Mouse (Mus musculus) neural tube, embryonic 13.5 days (tissue): ENCODE data around the gene Tnfsf15. TPM values are rescaled to one million over a fixed set of nuclear protein-coding genes. Genes with fewer than 3 reads are reported as not detected.

Experiments
- ATAC-seq: fragments of 200-750 bp; cut with Nextera tagmentation; 2 replicates; pipeline ENCODE4 v1.8.0; 2017; ENCODE audit warnings: low read depth, mild to moderate bottlenecking, moderate TSS enrichment, moderate library complexity
- H3K27ac ChIP-seq: fragments of 300-500 bp; sonication (generic); replicated peaks from 2 replicates; pipeline ENCODE4 v1.5.1; 2015; ENCODE audit warnings: moderate library complexity, mild to moderate bottlenecking, inconsistent platforms
- H3K27me3 ChIP-seq: fragments of 300-500 bp; sonication (generic); 2 replicates; pipeline ENCODE4 v1.6.1; 2015; ENCODE audit warnings: mild to moderate bottlenecking, inconsistent platforms
- H3K36me3 ChIP-seq: fragments of 300-500 bp; sonication (generic); 2 replicates; pipeline ENCODE4 v1.6.1; 2015; ENCODE audit warnings: mild to moderate bottlenecking, inconsistent platforms
- H3K4me1 ChIP-seq: fragments of 300-500 bp; sonication (generic); replicated peaks from 2 replicates; pipeline ENCODE4 v1.6.1; 2015; ENCODE audit warnings: inconsistent platforms
- H3K4me2 ChIP-seq: fragments of 300-500 bp; sonication (generic); 2 replicates; pipeline ENCODE4 v1.6.1; 2015; ENCODE audit warnings: inconsistent platforms, mild to moderate bottlenecking, moderate library complexity
- H3K4me3 ChIP-seq: fragments of 300-500 bp; sonication (generic); 2 replicates; pipeline ENCODE4 v1.5.1; 2015; ENCODE audit warnings: mild to moderate bottlenecking, inconsistent platforms
- H3K9ac ChIP-seq: fragments of 300-500 bp; sonication (generic); 2 replicates; pipeline ENCODE4 v1.6.1; 2015; ENCODE audit warnings: moderate library complexity, mild to moderate bottlenecking, inconsistent platforms
- H3K9me3 ChIP-seq: fragments of 300-500 bp; sonication (generic); 2 replicates; pipeline ENCODE4 v1.6.1; 2016; ENCODE audit warnings: inconsistent platforms
- WGBS: fragments of 180-500 bp; shearing (Covaris S2); methylation state at CpG from one replicate; pipeline ENCODE4 v1.1.7; 2015; 5-methylcytosine and 5-hydroxymethylcytosine counted together
- polyA plus RNA-seq: library from polyadenylated mRNA; unstranded; fragments of >200 nt; fragmentation: Nextera tagmentation; extraction: Ambion mirVana; gene quantifications from 2 replicates; pipeline ENCODE4 v1.2.1, GENCODE M21; 2015

The Tnfsf15 gene
- polyA plus RNA-seq, 1 experiment from 2014 or later, result not detected

DNA sequence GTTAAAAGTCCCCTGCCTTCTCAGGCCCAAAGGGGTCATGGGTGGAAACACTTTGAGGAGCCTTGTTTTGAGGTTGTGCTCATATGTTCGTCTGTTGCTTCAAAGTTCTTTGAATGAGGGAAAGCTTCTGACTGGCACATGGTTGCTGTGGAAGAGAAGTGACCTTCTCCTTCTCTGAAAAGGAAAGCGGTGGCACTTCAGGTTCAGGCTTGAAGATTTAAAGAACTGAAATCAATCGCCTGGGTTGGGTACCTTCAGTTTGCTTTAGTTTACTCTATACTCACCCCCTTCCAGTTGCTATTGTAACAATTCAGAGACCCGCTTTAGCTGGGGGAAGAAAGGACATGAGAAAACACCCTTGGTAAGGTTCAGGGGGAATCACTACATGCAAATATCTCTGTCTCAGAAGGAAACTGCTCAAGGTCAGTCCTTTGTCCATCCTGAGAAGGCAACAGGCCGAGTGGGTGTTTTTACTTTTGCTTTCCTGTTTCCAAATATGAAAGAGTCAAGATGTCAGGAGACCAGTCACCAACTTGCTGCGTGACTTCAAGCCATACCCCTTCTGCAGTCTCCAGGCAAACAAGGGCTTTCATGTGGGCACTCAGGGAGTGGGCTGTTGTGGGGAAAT is 12.7 kb upstream of the Tnfsf15 start:
- WGBS, result 83% methylated on average over 6 of the region's 6 CpGs
- no peak overlapping the region for H3K9ac ChIP-seq
- no peaks in the 10 kb centered on the region for H3K4me1 ChIP-seq
- H3K36me3 ChIP-seq, result no peaks in the 10 kb centered on the region
- H3K27ac ChIP-seq, result no peak overlapping the region
- H3K9me3 ChIP-seq, result no peaks in the 10 kb centered on the region
- no peak overlapping the region for H3K4me3 ChIP-seq
- no peaks in the 10 kb centered on the region for H3K27me3 ChIP-seq
- ATAC-seq, result no peak
- no peak overlapping the region for H3K4me2 ChIP-seq

DNA sequence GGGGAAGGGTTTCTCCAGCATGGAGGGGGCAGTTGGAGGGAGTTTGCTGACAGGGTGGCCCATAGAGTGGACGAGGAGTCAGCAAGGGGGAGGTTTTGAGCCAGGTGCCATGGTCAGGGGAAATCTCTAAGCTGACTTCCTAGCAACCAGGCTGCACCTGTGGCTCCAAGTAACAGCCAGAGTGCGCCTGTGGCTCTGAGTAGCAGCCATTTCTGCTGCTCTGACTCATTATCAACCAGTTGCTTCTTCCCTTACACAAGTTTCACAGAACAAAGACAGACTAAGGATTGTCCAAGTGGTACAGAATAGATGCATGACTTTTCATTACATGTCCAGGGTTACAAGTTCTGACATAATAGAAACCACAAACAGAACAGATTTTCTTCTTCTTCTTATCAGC is 11.2 kb upstream of the Tnfsf15 start:
- no peaks in the 10 kb centered on the region for H3K4me1 ChIP-seq
- 77% methylated on average over 2 of the region's 2 CpGs for WGBS
- no peak overlapping the region for H3K4me3 ChIP-seq
- H3K9ac ChIP-seq, result no peak overlapping the region
- no peak for ATAC-seq
- H3K9me3 ChIP-seq, result no peaks in the 10 kb centered on the region
- H3K4me2 ChIP-seq, result no peak overlapping the region
- no peak overlapping the region for H3K27ac ChIP-seq
- H3K27me3 ChIP-seq, result no peaks in the 10 kb centered on the region
- no peaks in the 10 kb centered on the region for H3K36me3 ChIP-seq

DNA sequence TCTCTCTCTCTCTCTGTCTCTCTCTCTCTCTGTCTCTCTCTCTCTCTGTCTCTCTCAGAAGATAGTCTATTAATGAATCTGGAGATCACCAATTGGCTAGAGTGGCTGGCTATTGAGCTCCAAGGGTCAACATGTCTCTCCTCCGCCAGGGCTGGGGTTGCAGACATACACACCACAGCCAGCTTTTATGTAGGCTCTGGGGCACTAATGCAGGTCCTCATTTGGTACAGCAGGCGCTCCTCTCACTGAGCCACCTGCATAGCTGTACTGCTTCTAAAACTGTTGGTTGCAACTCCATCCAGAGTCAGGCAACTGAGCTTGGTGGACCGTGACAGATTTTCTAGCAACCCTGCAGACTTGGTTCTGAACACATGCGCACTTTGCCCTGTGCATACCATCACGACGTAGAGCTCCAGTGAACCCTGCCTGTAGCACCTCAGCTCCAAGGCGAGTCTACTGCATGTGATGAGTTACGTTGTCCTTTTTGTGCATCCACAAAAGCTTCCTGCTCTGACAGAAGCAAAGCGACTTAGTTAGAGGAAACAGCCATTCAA is 9.6 kb upstream of the Tnfsf15 start:
- no peak overlapping the region for H3K4me2 ChIP-seq
- no peak overlapping the region for H3K27ac ChIP-seq
- no peak overlapping the region for H3K4me3 ChIP-seq
- H3K27me3 ChIP-seq, result no peaks in the 10 kb centered on the region
- WGBS, result 66% methylated on average over 9 of the region's 9 CpGs
- H3K9ac ChIP-seq, result no peak overlapping the region
- no peaks in the 10 kb centered on the region for H3K4me1 ChIP-seq
- H3K36me3 ChIP-seq, result no peaks in the 10 kb centered on the region
- H3K9me3 ChIP-seq, result no peaks in the 10 kb centered on the region
- ATAC-seq, result no peak

DNA sequence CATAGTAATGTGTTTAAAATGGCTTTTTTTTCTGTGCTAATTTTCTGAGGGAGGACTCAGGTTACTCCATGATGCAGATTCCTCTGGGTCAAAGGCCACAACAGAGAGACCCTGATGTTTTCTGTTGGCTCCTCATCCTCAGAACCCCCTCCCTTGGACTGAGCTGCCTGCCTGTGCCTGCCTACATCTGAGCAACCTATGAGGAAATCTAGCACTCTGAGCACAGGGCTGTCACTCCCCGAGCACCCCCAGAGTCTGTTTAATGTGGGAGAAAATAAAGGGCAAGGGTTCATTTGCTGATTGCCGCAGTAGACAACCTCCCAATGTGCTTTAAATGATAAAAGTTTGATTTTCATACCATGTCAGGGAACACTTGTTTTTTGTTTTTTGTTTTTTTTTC is 8.9 kb upstream of the Tnfsf15 start:
- H3K9me3 ChIP-seq, result no peaks in the 10 kb centered on the region

DNA sequence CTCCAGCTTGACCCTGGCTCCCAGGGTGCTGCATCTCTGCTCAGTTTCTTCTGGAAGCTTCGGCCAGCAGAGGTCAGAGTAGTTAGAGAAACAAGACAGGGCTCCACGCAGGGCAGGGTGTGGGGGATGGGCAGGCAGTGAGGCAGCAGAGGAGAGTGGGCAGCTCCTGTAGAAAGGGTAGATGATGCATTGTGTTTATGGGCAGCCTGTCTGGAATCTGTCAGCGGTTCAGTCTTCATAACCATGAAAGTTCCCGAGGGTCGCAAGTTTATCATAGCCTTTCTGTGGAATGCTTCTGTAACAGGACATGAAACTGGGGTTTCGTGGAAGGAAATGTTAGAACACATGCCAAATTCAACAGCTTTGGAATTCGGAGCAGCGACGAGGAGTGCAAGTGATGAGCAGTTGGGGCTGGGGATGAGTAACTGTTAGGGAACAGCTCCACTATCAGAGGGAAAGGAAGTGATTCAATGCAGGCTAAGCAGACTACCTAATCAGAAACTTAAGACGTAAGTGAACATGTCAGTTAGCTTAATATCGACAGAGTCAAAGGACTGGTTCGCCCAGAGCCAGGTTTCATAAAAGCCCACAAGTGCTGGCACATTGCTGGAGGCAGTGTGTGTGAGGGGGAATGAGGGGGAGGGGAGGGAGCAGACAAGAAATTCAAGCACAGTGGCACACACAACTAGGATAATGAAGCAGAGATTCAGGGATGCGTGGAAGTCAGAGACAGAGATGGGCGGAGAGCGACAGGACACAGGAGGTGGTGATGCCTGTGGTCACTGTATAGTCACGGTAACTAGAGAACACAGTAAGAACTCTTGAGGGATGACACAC is 8.0 kb upstream of the Tnfsf15 start:
- Histone ChIP-seq H3K4me3 (no peak overlapping the region), H3K9me3 (no peaks in the 10 kb centered on the region), H3K27me3 (no peaks in the 10 kb centered on the region), H3K27ac (no peak overlapping the region), H3K36me3 (no peaks in the 10 kb centered on the region), H3K4me2 (no peak overlapping the region), H3K9ac (no peak overlapping the region), H3K4me1 (no peaks in the 10 kb centered on the region; the same call in 1 of the 2 replicates)
- no peak for ATAC-seq
- 72% methylated on average over 16 of the region's 16 CpGs for WGBS

More for the DNA sequence above, 8.9 kb upstream of the Tnfsf15 start:
- no peaks in the 10 kb centered on the region for H3K27me3 ChIP-seq
- H3K4me2 ChIP-seq, result no peak overlapping the region
- no peaks in the 10 kb centered on the region for H3K4me1 ChIP-seq
- 88% methylated on average over 2 of the region's 2 CpGs for WGBS
- H3K27ac ChIP-seq, result no peak overlapping the region
- no peak for ATAC-seq
- H3K36me3 ChIP-seq, result no peaks in the 10 kb centered on the region
- H3K4me3 ChIP-seq, result no peak overlapping the region
- no peak overlapping the region for H3K9ac ChIP-seq

DNA sequence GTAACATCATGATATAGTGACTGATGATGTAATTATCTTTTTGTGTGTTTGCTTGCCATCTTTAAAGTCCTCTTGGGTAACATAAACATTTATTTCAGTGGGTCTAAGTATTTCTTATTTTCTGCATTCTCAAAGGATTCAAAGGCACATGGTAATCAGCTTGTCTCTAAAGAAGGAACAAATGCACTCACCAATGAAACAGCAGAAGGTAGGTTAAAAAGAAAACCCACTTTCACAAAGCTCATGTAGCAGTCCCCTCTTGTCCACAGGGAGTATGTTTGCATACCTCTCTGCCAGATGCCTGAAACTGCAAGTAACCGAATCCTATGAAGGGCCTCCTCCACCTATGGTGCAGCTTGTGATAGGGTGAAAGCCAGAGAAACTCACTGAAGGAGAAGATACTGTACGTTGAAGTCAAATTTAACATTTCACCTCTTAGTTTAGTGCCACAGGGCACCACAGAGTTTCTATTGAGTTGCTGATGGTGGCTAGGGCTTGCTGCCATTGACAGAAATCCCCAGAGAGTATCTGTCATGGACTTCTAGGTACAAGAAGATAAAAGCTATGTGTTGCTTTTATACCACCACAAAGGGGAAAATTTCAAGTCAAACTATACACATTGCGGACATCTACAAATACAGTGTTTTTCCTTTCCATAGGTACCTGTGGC is 3.3 kb upstream of the Tnfsf15 start:
- Histone ChIP-seq H3K4me3 (no peak overlapping the region), H3K36me3 (no peaks in the 10 kb centered on the region), H3K27ac (no peak overlapping the region), H3K9ac (no peak overlapping the region), H3K9me3 (no peaks in the 10 kb centered on the region), H3K4me2 (no peak overlapping the region), H3K27me3 (no peaks in the 10 kb centered on the region), H3K4me1 (peaks cover 5% of the 10 kb centered on the region)
- no peak for ATAC-seq
- 80% methylated on average over 3 of the region's 3 CpGs for WGBS

DNA sequence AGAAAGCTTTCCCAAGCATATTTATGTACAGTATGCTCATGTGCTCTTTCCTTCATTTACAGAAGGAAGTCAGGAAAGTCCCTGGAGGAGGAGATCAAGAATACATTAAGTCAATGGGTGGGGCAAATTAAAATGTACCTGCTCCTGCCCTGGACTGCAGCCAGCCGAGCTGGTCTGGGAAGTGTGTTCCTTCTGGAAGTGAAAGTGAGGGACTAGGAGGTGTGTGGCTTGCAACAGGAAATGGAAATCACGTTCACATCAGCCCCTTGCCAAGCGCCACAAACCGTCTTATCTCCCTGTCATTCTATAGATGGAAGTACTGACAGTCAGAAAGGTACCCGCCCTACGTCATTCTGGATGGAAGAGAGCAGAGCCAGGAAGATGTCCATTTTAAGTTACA is 358 bp upstream of the Tnfsf15 start:
- WGBS, result 76% methylated on average over 6 of the region's 6 CpGs
- H3K27ac ChIP-seq, result no peak overlapping the region
- no peak for ATAC-seq
- peaks cover 5% of the 10 kb centered on the region for H3K4me1 ChIP-seq
- no peaks in the 10 kb centered on the region for H3K27me3 ChIP-seq
- no peak overlapping the region for H3K9ac ChIP-seq
- no peaks in the 10 kb centered on the region for H3K9me3 ChIP-seq
- no peak overlapping the region for H3K4me3 ChIP-seq
- H3K36me3 ChIP-seq, result no peaks in the 10 kb centered on the region
- no peak overlapping the region for H3K4me2 ChIP-seq

DNA sequence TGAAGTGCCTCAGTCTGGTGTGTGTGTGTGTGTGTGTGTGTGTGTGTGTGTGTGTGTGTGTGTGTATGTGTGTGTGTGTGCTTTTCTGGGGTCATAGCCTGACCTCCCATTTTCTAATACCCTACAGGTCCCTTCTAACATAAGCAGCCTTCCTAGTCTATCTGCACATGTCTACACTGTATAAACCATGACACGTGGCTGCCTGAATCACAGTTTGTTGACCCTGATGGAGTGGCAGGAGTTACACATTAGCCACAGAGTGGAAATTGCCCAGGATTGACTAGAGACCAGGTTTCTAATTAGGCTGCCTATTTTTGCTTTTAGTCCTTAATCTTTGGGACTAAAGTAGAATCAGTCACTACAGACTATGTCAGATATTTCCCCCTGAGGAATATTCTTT is 1.3 kb downstream of the Tnfsf15 start:
- no peaks in the 10 kb centered on the region for H3K27me3 ChIP-seq
- 68% methylated on average over 1 of the region's 1 CpGs for WGBS
- no peaks in the 10 kb centered on the region for H3K36me3 ChIP-seq
- H3K9ac ChIP-seq, result no peak overlapping the region
- no peak overlapping the region for H3K4me2 ChIP-seq
- H3K9me3 ChIP-seq, result no peaks in the 10 kb centered on the region
- H3K4me1 ChIP-seq, result peaks cover 11% of the 10 kb centered on the region
- H3K4me3 ChIP-seq, result no peak overlapping the region
- no peak overlapping the region for H3K27ac ChIP-seq
- no peak for ATAC-seq

DNA sequence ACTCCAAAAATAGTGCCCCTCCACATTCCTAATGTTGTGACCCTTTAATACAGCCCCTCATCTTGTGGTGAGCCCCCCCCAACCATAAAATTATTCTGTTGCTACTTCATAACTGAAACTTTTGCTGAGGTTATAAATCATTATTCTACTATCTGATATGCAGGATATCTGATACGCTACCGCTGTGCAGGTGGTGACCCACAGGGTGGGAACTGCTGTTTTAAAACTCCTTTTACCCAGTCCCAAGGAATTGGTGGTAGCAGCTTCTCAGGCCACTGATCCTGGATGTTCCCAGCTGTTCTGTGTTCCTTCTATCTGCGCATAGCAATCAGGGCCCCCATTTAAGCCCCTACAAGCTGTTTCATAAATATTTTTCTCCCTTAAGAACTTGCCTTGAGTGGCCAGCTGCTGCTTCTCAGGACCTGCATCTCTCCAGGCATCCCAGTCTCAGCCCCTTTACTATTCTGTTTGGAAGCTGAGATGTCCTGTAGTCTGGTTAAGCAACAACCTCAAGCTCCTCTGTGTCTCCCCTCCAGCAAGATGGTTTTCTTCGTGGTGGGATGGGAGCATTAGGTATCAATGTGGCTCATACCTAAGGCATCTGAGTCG is 2.0 kb downstream of the Tnfsf15 start:
- no peak for ATAC-seq
- no peaks in the 10 kb centered on the region for H3K36me3 ChIP-seq
- H3K4me2 ChIP-seq, result no peak overlapping the region
- H3K27me3 ChIP-seq, result no peaks in the 10 kb centered on the region
- H3K9ac ChIP-seq, result no peak overlapping the region
- H3K4me1 ChIP-seq, result peaks cover 11% of the 10 kb centered on the region; the same call in 1 of the 2 replicates
- H3K4me3 ChIP-seq, result no peak overlapping the region
- H3K9me3 ChIP-seq, result no peaks in the 10 kb centered on the region
- WGBS, result 75% methylated on average over 5 of the region's 5 CpGs
- H3K27ac ChIP-seq, result no peak overlapping the region

DNA sequence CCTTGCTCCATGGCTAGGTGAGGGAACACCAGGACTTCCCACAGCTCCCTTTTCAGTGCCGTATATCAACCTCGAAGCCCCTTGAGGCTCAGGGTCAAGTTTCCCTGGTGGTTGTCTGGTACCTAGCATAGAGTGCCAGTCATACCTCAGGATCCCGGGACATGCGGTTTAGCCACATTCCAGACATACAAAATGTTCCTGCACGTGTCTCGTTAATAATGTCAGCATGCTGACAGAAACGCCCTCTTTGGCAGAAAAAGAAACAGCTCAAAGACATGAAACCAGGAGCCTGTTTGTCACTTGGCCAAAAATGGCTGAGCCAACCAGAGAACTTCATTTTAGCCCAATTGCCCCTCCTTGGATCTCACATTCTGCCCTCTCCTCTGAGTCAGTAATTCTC is 2.8 kb downstream of the Tnfsf15 start:
- Histone ChIP-seq H3K27ac (no peak overlapping the region), H3K9ac (no peak overlapping the region), H3K4me1 (peaks cover 11% of the 10 kb centered on the region; the same call in 1 of the 2 replicates), H3K36me3 (no peaks in the 10 kb centered on the region), H3K4me3 (no peak overlapping the region), H3K4me2 (no peak overlapping the region), H3K27me3 (no peaks in the 10 kb centered on the region), H3K9me3 (no peaks in the 10 kb centered on the region)
- ATAC-seq, result no peak
- 74% methylated on average over 7 of the region's 7 CpGs for WGBS

DNA sequence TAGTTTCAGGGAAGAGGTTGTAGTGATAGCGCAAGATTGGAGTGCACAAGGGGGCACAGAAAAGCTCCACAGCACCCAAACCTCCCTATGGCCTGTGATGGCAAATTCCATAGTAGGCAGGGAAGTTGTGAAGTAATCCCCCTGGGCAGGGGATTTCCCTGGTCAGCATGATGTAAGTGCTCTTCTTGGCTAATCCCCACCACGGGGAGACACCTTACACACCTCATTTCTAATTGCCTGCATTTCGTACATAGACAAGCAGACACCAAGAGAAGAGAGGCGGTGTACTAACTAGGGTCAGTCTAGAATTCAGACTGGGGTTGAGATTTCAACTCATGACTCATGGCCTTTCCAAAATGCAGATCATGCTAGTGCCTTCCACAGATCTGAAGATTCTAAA is 4.2 kb downstream of the Tnfsf15 start:
- Histone ChIP-seq H3K9ac (no peak overlapping the region), H3K4me2 (no peak overlapping the region), H3K4me1 (peaks cover 11% of the 10 kb centered on the region; the same call in 1 of the 2 replicates), H3K4me3 (no peak overlapping the region), H3K9me3 (no peaks in the 10 kb centered on the region), H3K27me3 (no peaks in the 10 kb centered on the region), H3K36me3 (no peaks in the 10 kb centered on the region), H3K27ac (no peak overlapping the region)
- ATAC-seq, result no peak
- WGBS, result 92% methylated on average over 4 of the region's 4 CpGs

DNA sequence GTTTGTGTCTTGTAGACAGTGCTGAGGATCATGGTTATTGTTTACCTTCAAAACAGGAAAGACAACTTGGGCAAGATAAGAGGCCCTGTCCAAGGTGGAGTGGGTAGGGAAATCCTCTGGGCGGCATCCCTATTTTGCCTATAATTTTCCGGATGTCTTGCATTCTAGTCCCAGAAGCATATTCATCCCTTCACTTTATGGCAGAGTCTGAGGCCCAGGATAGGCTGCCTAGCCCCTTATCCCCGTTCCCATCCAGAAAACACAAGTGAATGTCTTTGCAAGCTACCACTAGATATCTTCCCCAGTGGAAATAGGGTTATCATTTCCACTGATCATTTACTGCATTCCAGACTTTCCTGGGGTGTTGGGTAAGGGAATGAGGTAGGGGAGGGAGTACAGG is 4.9 kb downstream of the Tnfsf15 start:
- Histone ChIP-seq H3K4me3 (no peak overlapping the region), H3K36me3 (no peaks in the 10 kb centered on the region), H3K27ac (no peak overlapping the region), H3K9me3 (no peaks in the 10 kb centered on the region), H3K4me2 (no peak overlapping the region), H3K4me1 (peaks cover 11% of the 10 kb centered on the region; the same call in 1 of the 2 replicates), H3K9ac (no peak overlapping the region), H3K27me3 (no peaks in the 10 kb centered on the region)
- ATAC-seq, result no peak
- WGBS, result 86% methylated on average over 3 of the region's 3 CpGs
